Mouse (Mus musculus) urinary bladder, postnatal 25 days (tissue): ENCODE measurements around the gene Pfn1.

Experiments used
- DNase-seq: peaks from one replicate; pipeline ENCODE4 v3.0.0; 2022; ENCODE audit warnings: low spot score

Gene Pfn1

DNA sequence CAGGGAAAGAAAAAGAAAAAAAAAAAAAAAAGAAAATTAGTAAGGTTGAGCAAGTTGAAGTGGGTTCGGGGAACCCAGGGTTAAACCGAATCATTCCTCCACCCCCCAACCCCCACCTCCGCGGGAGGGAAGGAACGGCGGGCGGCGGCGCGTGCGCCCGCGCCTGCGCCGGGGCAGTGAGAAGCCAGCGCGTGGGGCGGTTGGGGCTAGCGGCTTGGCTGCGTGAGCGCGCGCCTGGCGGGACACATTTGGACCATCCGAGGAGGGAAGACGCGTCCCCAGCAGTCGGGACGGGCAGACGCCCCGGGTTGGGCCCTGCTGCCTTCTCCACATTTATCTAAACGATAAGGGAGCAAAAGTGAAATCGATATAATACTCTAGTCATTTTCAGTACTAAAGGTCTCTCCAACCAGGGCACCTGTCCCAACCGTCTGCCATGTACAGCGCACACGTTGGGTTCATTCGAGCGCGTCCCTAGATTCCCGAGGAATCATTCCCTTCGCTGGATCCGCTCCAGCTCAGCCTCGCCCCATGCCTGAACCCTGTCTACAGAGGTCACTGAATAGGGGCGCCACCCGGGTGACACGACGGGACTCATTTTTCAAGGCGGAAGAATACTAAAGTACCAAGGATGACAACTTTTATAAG, 603 bp upstream of the Pfn1 start:
- DNase-seq = peak; percentile 77

DNA sequence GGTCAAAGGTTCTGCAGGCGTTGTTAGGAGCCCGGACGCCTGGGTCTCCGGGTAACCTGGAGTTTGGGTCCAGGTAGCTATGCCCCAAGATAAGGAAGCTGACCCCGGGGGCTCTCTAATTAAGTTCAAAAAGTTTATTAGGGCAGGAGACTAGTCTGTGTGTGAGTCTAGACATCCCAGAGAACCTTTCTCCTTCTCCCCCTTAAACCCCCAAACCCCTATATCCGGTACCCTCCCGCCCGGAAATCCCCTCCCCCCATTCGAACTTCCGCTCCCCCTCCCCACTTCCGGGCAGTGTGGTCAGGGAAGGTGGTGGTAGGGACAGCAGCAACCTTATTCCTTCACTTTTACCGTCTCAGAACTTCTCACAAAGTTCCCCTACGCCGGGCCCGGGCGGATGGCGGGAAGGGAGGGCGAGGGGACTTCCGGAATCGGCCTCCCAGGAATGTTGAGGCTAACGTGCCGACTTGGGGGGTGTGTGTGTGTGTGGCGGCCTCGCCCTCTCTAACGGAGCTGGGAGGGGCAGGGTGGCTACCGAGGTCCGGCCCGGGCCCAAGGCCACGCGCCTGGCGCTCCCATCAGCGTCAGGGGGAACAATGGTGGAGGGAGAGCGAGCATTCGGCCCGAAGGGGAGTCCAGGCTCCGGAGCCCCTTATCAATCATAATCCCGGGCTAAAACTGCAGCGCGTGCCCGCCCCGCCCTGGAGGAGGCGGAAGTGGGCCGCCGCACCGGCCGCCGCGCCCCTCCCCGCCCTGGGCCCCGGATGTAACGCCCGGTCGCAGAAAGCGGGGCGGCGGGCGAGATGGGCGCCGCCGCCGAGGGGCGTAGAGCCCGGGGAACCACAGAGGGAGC, 873 bp downstream of the Pfn1 start:
- DNase-seq = peak; percentile 65

DNA sequence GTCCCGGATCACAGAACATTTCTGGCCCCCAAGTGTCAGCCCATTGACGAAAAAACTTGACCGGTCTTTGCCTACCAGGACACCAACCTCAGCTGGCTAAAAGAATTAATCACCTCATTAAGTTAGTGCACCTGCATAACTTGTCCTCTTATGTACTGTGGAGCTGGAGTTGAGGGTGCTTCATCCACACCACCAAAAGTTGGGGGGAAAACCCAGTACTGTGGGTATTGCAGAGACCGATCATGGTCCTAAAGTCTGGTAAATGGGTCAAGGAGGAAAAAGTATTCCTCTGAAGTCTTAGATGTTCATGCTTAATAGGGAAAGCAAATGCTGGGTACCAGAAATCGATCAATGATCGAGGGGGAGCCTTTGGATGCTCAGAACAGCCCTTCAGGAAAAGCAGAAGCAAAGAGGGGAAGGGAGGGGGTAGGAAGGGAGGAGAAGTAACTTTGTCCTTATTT, 1.5 kb downstream of the Pfn1 start:
- no peak for DNase-seq

DNA sequence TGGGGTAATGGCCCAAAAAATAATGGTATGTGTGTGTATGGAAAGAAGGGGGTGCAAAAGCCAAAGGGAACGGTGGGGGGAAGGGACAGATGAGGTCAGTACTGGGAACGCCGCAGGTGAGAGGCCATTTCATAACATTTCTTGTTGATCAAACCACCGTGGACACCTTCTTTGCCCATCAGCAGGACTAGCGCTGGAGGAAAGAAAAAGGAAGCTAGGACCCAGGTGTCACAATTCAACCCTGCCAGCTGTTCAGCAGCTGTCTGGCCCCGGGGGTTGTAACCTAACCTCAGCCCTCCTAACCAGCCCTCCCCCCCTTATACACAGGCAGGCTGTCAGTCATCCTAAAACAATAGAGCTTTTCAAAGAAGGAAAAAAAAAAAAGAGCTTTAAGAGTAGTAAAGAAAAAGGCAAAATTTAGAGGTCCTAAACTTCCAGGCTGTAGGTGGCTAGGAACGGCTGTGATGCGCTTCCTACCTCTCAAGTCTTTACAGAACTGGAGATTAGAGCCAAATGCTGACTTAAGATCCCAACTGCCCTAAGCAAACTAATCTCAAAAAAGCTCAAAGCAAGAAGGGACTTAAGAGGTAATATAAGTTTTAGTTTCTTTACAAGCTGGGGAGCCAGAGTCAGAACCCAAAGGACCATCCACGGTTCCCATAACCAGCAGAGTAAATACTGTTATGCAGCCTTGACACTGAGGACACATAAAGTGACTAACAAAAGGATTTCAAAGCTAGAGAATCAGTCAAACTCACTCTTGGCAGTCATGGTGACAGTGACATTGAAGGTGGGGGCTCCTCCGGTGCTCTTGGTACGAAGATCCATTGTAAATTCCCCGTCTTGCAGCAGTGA, 2.2 kb downstream of the Pfn1 start:
- DNase-seq = no peak

DNA sequence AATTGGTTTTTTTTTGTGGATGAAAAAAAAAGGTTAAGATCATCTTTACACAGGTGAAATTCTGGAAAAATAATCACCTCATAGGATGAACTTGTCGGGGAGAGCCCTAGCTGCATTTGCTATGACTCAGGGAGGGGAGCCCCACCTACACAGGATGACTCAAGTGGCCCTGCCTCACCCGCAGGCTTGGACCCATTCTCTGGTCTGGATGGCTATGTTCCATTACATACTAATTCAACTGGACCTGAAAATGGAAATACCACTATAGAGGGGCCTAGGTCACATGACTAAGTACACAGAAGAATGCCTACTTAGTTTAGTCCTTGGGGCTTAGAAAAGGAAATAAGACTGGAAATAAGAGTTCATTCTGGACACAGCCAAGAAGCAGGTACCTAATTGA, 3.1 kb downstream of the Pfn1 start:
- DNase-seq = no peak

- DNase-seq = no peak
These were observed 3.9 kb downstream of the Pfn1 start for GRCm38 (mm10) chr11:70650322-70651175.

GRCm38 (mm10) chr11:70649185-70649734, 5.2 kb downstream of the Pfn1 start:
- DNase-seq = no peak

GRCm38 (mm10) chr11:70648512-70648911, 5.9 kb downstream of the Pfn1 start:
- DNase-seq = no peak

DNA sequence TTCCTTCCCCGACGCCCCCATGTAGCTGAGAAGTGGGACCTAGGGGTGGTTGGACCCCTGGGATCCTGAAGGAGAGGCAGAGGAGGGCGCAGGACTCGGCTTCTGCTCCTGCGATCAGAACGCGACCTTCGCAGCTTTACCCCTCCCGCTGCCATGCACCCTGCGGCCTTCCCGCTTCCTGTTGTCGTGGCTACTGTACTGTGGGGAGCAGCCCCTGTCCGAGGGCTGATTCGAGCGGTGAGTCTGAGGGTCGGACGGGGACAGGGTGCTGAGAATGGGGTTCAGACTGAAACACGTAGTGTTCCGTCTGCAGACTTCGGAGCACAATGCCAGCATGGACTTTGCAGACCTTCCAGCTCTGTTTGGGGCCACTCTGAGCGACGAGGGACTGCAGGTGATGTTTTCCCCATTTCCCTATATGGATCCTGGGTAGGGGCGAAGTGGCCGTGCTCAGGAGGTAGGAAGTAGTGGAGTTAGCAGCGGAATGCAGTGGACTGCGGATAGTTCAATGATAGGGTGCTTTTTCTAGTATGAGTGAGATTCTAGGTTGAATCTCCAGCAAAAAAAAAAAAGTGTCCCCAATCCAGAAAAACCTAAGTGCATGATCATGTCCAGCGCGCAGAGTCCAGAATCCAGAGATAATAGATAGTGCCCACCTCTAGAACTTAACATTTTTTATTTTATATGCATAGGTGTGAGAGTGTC, 6.6 kb downstream of the Pfn1 start:
- DNase-seq = peak; percentile 43

DNA sequence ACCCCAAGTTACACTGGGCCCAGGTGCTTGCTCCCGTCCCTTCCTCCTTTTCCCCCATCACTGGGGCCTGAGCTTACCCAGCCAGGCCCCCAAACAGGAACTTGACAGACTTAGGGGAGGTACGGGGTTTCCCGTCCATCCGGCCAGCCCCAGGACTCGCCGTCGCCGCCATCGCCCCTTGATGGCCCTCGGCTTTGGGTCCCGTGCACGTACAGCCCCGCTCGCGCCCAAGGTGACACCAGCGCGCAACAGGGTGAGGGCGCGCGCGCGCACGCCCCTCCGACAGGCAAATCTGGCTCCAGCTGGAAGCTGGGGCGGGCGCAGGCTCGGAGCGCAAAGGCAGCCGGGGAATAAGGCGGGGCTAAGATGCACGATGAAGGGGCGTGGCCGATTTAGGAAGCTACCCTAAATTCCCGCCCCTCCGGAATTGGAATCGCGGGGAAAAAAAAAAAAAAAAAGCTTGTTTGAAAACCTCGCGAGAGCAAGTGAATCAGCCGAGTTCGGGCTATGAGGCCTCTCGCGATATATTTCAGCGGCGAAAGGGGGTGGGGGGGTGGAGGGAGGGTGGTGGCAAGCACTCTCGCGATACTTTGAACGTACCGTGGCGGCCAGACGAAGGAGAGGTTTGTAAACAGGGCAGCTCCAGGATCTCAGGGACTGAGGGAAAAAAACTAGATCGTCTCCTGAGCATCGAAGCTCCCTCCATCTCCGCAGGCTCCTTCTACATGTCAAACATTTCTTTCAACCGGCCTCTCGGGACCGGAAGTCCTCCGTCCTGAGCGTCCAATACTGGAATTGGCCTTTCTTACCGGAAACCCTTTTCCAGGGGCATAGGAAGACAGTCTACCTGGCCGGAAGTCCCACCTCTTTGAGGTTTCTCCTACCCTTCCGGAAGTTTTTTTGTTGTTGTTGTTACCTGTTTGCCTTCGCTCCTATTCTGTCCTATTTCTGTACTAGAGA, 7.5 kb downstream of the Pfn1 start, which contains the start of the genes Rnf167 and Slc25a11:
Rnf167 (plus strand) TSS at position 545 of the 960 bp plus-strand sequence.
Slc25a11 (minus strand) TSS at position 789 of the 960 bp plus-strand sequence.
- peak; percentile 88 for DNase-seq

DNA sequence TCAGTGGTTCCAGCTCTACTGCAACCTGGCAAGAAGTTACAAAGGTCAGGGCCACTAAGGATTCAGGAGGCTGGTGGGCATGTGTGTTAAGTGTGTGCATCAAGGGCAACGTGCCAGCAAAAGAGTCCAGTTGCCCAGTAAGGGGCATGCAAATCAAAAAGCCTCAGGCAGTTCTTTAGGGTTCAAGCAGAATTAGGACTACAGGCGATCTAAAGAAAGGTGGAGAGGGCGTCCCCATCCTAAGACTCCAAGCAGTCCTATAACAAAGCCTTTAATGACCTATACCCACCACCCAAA, 8.2 kb downstream of the Pfn1 start:
- no peak for DNase-seq

DNA sequence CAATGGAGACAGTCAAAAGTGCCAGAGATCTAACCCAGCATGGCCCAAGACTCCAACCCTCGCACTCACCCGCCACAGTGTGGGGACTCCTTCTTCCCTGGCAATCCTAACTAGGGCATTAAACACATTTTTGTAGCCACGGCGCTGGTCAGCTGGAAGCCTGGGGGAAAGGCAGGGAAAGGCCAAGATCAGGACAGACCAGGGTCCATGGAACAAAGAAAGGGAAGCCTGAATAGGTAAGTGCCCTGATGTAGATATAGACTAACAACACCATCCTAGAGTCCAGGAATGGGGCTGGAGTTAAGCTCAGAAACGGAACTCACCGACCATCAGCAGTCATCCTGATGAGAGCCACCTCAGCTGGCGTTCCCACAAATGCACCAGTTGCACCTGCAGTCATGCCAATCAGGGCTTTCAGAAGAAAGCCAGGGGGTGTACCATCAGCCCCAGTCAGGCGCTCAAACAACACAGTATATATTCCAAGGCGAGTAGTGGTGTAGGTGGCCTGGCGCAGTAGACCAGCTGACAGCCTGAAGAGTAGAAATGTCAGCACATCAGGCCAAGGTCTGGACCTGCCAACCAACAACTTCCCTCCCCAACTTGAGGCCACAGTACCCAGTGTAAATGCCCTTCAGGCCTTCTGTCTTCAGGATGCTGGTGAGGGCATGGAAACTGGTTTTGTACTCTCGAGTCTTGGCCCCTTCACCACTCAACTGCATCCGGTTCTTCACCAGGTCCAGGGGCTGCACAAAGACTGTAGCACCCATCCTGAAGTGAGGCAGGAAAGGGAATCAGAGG, 8.8 kb downstream of the Pfn1 start:
- DNase-seq = no peak

- DNase-seq = no peak
These were observed 9.8 kb downstream of the Pfn1 start for GRCm38 (mm10) chr11:70644564-70645103.

DNA sequence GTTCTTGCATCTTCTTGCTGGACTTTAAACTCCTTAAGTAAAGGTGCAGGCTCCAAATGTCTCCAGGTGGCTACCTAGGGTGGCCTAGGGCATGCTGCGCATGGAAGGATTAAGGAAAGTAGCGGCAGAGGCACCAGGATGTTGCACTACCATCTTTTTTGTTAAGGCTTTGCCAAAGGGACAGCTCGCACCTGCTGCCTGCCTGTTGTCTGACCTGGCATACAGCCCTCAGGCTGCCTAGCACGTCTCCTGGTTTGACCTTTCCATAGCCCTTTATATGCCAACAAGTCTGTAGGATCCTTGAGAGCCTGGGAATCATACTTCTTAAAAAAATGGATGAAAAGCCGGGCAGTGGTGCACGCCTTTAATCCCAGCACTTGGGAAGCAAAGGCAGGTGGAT, 11.4 kb downstream of the Pfn1 start:
- no peak for DNase-seq

DNA sequence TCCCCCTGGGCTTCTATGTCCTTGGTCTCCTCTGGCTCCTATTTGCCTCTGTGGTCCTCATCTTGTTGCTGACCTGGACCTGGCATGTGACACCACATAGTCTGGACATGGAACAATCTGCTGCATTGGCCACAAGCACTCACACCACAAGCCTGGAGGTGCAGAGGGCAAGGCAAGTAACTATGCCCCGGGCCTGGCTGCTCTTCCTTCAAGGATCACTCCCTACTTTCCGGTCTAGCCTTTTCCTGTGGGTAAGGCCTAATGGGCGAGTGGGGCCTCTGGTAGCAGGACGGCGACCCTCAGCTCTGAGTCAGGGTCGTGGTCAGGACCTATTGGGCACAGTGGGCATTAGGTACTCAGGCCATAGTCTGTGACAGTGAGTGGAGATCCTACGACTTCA, 13.2 kb downstream of the Pfn1 start:
- DNase-seq = no peak

DNA sequence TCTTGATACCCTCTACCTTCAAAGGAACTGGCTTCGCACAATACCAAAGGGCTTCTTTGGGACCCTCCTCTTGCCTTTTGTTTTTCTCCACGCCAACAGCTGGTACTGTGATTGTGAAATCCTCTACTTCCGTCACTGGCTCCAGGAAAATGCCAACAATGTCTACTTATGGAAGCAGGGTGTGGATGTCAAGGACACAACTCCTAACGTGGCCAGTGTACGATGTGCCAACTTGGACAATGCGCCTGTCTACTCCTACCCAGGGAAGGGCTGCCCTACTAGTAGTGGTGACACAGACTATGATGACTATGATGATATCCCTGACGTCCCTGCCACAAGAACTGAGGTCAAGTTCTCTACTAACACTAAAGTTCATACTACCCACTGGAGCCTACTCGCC, 14.5 kb downstream of the Pfn1 start:
- no peak for DNase-seq

DNA sequence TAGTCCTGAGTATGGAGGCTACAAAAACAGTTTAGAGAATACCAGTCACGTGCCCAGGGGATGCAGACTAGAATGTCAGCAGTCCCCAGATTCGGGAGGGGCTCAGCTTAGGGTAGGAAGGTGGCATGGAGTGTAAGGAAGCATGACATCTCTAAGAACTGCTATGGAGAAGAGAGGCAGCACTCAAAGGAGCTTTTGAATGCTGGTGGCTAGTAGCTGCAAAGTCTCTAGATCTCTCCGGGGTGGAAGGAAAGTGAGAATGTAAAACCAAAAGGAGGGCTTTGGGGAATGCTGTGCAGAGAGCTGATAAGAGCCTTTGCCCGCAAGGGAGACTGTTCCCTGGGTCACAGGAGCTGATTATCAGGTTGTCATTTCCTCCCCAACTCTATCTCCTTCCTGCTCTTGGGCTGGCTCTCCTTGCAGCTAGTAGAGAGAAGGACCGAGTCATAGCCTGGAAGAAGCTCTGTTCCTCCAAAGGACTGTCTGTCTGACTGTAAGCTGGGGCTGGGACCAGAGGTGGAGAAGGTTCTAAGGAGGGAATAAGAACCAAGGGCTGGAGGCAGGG, 15.6 kb downstream of the Pfn1 start, which contains the start of gene Gp1ba:
Gp1ba (plus strand) TSS at position 409 of the 565 bp plus-strand sequence.
- DNase-seq = no peak

GRCm38 (mm10) chr11:70638293-70638692, 16.2 kb downstream of the Pfn1 start:
- DNase-seq = no peak
